Mouse (Mus musculus) liver, adult 2 months (tissue): Measurements from ENCODE around the gene Pdxk. TPM values are rescaled to one million over a fixed set of nuclear protein-coding genes. Genes with fewer than 3 reads are reported as not detected.
A peak's percentile ranks its signal among the peaks of the same experiment; 100 is the strongest.

Source experiments
- DNase-seq: peaks from one replicate; pipeline ENCODE4 v3.0.0-alpha.2; 2011; ENCODE audit warnings: low read depth, low spot score; ENCODE audit errors: extremely low read depth
- H3K27ac ChIP-seq: fragments of 200-500 bp; replicated peaks from 2 replicates; pipeline ENCODE4 v1.5.1; 2012; ENCODE audit warnings: low read depth, mild to moderate bottlenecking, control low read depth, inconsistent platforms, low read length; ENCODE audit not compliant: insufficient read depth
- H3K27me3 ChIP-seq: fragments of 200-500 bp; 2 replicates; pipeline ENCODE4 v1.6.1; 2012; ENCODE audit warnings: mild to moderate bottlenecking, moderate library complexity, low read length, inconsistent platforms; ENCODE audit not compliant: control insufficient read depth, insufficient read depth
- H3K36me3 ChIP-seq: fragments of 200-500 bp; 2 replicates; pipeline ENCODE4 v1.6.1; 2012; ENCODE audit warnings: low read length, inconsistent platforms; ENCODE audit not compliant: control insufficient read depth, insufficient read depth
- H3K4me1 ChIP-seq: fragments of 200-500 bp; 2 replicates; pipeline ENCODE4 v1.6.1; 2011; ENCODE audit warnings: low read length; ENCODE audit not compliant: control insufficient read depth, insufficient read depth
- H3K4me3 ChIP-seq: fragments of 200-500 bp; 2 replicates; pipeline ENCODE4 v1.5.1; 2011; ENCODE audit warnings: low read depth, mild to moderate bottlenecking, control low read depth, low read length, moderate library complexity; ENCODE audit not compliant: insufficient read depth
- H3K79me2 ChIP-seq: fragments of 200-500 bp; 2 replicates; pipeline ENCODE4 v1.6.1; 2012; ENCODE audit warnings: inconsistent platforms, mild to moderate bottlenecking, low read length, moderate library complexity; ENCODE audit not compliant: control insufficient read depth, insufficient read depth
- H3K9ac ChIP-seq: fragments of 200-500 bp; 2 replicates; pipeline ENCODE4 v1.6.1; 2012; ENCODE audit warnings: low read depth, mild to moderate bottlenecking, control low read depth, inconsistent platforms, low read length
- CTCF ChIP-seq: fragments of 200-500 bp; IDR thresholded peaks from 2 replicates; pipeline ENCODE4 v1.5.1; 2011; ENCODE audit warnings: low read depth, low read length, control low read depth
- POLR2A ChIP-seq: fragments of 200-500 bp; IDR thresholded peaks from 2 replicates; pipeline ENCODE4 v1.6.1; 2011; ENCODE audit warnings: low read length, control low read depth; ENCODE audit not compliant: insufficient read depth; ENCODE audit errors: extremely low read depth
- WGBS: fragments of 180-500 bp; shearing (Covaris S2); methylation state at CpG from one replicate; pipeline ENCODE4 v1.1.7; 2018; 5-methylcytosine and 5-hydroxymethylcytosine counted together
- polyA plus RNA-seq: library from polyadenylated mRNA; depleted of rRNA; stranded (reverse); fragments of >200 nt; gene quantifications from 2 replicates; pipeline ENCODE4 v1.2.3, GENCODE M21; 2012
- total RNA-seq: library from RNA; depleted of rRNA; stranded (reverse); fragments of >200 nt; gene quantifications from 2 replicates; pipeline ENCODE4 v1.2.3, GENCODE M21; 2014

Gene Pdxk
- total and polyA plus RNA-seq, 2 experiments = 19.9 to 29.2 TPM

DNA sequence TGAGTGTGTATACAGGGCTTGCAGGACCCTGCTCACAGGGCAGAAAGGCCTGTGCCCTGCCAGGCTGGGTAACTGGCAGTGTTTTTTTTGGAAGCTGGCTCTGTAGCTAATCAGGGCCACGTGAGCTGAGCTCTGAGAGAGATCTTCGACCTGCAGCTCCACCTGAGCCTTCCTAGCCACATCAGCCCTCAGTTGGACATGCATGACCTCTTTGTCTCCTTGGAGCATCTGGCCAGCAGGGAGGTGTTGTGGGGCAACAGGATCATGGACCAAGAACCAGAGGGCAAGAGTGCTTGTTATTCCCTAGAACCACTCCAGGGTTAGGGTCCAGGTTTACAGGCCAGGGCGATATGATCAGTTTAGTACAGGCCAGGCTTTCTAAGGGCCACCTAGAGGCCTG, 17.4 kb downstream of the Pdxk start:
- peak; percentile 71 for DNase-seq
- Histone ChIP-seq H3K79me2 (no peaks in the 10 kb centered on the region), H3K27me3 (no peaks in the 10 kb centered on the region), H3K27ac (no peak overlapping the region), H3K9ac (no peak overlapping the region), H3K4me1 (no peaks in the 10 kb centered on the region), H3K4me3 (no peak overlapping the region), H3K36me3 (peaks cover 26% of the 10 kb centered on the region; the same call in 1 of the 2 replicates)
- 64% methylated on average over 3 of the region's 3 CpGs for WGBS
- TF ChIP-seq CTCF (no peak), POLR2A (no peak)

DNA sequence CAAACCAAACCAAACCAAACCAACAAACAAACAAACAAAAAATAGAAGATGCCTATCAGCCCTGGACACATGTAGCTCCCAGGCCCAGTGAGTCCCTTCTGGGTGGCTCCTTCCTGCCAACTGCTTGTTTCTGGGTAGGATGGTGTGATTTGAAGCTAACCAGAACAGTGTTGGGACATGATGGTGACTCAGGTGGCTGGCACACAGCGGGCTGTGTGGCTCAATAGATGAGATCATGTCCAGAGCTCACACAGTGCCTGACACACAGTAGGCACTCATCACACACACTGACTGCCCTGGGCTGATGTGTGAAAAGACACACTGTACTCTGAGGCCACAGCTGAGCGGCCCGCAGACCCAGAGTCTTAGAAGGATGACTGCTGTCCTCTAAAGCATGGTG, 18.6 kb downstream of the Pdxk start:
- Histone ChIP-seq H3K27me3 (no peaks in the 10 kb centered on the region), H3K79me2 (no peaks in the 10 kb centered on the region), H3K9ac (no peak overlapping the region), H3K4me1 (no peaks in the 10 kb centered on the region), H3K27ac (no peak overlapping the region), H3K4me3 (no peak overlapping the region), H3K36me3 (peaks cover 26% of the 10 kb centered on the region; the same call in 1 of the 2 replicates)
- 98% methylated on average over 3 of the region's 3 CpGs for WGBS
- TF ChIP-seq CTCF = no peak
- no peak for TF ChIP-seq POLR2A
- DNase-seq = no peak

DNA sequence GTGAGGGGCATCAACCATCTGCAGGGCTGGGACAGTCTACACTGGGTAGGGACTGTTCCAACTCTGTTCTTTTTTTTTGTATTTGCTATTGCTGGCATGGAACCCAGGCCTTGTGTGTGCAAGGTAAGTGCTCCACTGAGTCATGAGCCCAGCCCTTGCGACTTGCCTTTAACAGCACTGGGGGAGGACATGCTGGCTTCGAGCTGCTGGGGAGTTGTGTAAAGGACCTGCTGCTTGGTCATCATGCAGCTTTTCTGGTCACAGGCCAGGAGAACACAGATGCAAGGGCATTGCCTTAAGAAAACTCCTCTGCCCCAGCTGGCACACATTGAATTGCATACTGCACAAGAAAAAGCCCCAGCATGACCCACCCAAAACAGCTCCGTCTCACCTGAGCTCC, 22.5 kb downstream of the Pdxk start:
- Histone ChIP-seq H3K9ac (no peak overlapping the region), H3K4me3 (no peak overlapping the region), H3K27ac (no peak overlapping the region), H3K79me2 (no peaks in the 10 kb centered on the region), H3K4me1 (no peaks in the 10 kb centered on the region), H3K36me3 (peaks cover 9% of the 10 kb centered on the region; the same call in 1 of the 2 replicates), H3K27me3 (no peaks in the 10 kb centered on the region)
- no peak for DNase-seq
- no peak for TF ChIP-seq POLR2A
- no peak for TF ChIP-seq CTCF
- WGBS = 88% methylated on average over 3 of the region's 3 CpGs

DNA sequence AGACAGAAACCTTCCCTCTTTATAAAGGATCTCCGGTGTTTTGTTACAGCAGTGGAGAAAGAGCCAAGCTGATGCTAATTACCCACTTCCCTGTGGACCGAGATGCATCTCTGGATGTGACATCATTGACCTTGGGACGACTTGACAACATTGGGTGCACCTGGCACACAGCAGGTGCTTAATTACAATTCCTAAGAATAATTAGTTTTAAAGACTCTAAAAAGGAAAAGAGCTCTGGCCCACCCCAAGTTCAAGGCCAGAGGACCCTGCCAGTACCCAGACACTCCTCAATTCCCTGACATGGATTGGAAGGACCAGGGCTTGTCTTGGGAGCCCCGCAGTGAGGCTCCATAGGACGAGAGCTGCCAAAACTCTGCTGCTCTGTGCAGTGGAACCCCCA, 23.2 kb downstream of the Pdxk start:
- Histone ChIP-seq H3K79me2 (no peaks in the 10 kb centered on the region), H3K27me3 (no peaks in the 10 kb centered on the region), H3K4me1 (no peaks in the 10 kb centered on the region), H3K27ac (no peak overlapping the region), H3K36me3 (peaks cover 9% of the 10 kb centered on the region; the same call in 1 of the 2 replicates), H3K4me3 (no peak overlapping the region), H3K9ac (no peak overlapping the region)
- WGBS = 90% methylated on average over 5 of the region's 5 CpGs
- DNase-seq = no peak
- no peak for TF ChIP-seq CTCF
- no peak for TF ChIP-seq POLR2A

DNA sequence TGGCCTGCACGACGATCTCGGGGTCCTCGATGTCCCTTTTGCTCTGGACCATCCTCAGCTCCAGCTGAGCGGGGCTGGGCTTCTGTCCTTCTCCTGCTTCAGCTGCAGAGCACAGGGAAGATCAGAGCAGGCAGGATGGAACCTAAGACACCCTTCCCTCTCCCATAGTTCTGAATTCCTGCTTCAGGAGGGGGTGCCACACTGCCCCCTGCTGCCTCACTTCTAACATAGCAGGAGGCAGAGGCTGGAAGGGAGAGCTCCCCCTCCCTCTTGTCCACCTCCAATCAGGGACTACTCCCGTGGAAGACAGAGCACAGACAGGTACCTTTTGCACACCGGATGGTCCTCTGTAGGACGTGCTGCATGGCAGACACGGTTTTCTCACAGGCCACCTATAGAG, 24.0 kb downstream of the Pdxk start:
- Histone ChIP-seq H3K4me1 (no peaks in the 10 kb centered on the region), H3K9ac (no peak overlapping the region), H3K27ac (no peak overlapping the region), H3K27me3 (no peaks in the 10 kb centered on the region), H3K36me3 (peaks cover 6% of the 10 kb centered on the region; the same call in 1 of the 2 replicates), H3K79me2 (no peaks in the 10 kb centered on the region), H3K4me3 (no peak overlapping the region)
- TF ChIP-seq POLR2A (no peak), CTCF (peak; percentile 82)
- DNase-seq = no peak
- 77% methylated on average over 9 of the region's 9 CpGs for WGBS

DNA sequence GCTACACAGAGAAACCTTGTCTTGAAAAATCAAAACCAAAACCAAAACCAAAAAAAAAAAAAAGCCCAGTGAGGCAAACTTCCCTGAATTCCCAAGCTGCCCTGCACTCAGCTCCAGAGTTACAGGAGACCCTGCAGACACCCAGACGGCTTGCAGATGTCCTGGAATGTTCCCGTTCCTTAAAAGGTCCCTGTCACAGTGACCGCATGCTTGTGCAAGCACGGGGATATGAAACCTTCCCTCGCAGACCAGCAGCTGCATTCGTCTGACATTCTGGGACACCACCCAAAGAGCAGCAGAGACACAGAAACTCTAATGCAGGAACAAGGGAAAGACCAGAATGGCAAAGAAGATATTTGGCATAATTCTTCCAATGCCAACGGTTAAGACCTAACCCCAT, 24.8 kb downstream of the Pdxk start:
- Histone ChIP-seq H3K36me3 (peaks cover 6% of the 10 kb centered on the region; the same call in 1 of the 2 replicates), H3K4me3 (no peak overlapping the region), H3K4me1 (no peaks in the 10 kb centered on the region), H3K27ac (no peak overlapping the region), H3K9ac (no peak overlapping the region), H3K27me3 (no peaks in the 10 kb centered on the region), H3K79me2 (no peaks in the 10 kb centered on the region)
- DNase-seq = no peak
- no peak for TF ChIP-seq CTCF
- no peak for TF ChIP-seq POLR2A
- WGBS = 88% methylated on average over 7 of the region's 7 CpGs
